Mouse (Mus musculus): Measurements from ENCODE around the gene Arhgef39.

The Arhgef39 gene

GRCm38 (mm10) chr4:43499407-43500333 is at the start of gene Arhgef39:
TSS of gene Arhgef39 (minus strand) at chr4:43499695.
- peak; percentile 96 for DNase-seq

- no peak for DNase-seq
These were observed 49.6 kb upstream of the Arhgef39 start for GRCm38 (mm10) chr4:43549055-43549454.

- no peak for DNase-seq
These were observed 47.7 kb upstream of the Arhgef39 start for GRCm38 (mm10) chr4:43547160-43547559.

- DNase-seq = no peak
These were observed 47.0 kb upstream of the Arhgef39 start for GRCm38 (mm10) chr4:43546375-43547047.

- DNase-seq = no peak
These were observed 42.5 kb upstream of the Arhgef39 start for GRCm38 (mm10) chr4:43542044-43542443.

GRCm38 (mm10) chr4:43536031-43536430 is 36.5 kb upstream of the Arhgef39 start:
- no peak for DNase-seq

- no peak for DNase-seq
These were observed 36.1 kb upstream of the Arhgef39 start for GRCm38 (mm10) chr4:43535628-43536027.

GRCm38 (mm10) chr4:43533270-43533669 is 33.8 kb upstream of the Arhgef39 start:
- DNase-seq = no peak

- DNase-seq = peak; percentile 82
These were observed 31.1 kb upstream of the Arhgef39 start for GRCm38 (mm10) chr4:43530581-43530980.

- DNase-seq = no peak
These were observed 30.6 kb upstream of the Arhgef39 start for GRCm38 (mm10) chr4:43530081-43530501.

GRCm38 (mm10) chr4:43528487-43528886 is 29.0 kb upstream of the Arhgef39 start:
- no peak for DNase-seq

GRCm38 (mm10) chr4:43527880-43528279 is 28.4 kb upstream of the Arhgef39 start:
- DNase-seq = no peak

- DNase-seq = peak; percentile 88
These were observed 20.5 kb upstream of the Arhgef39 start for GRCm38 (mm10) chr4:43519956-43520355.

- DNase-seq = peak; percentile 37
These were observed 20.1 kb upstream of the Arhgef39 start for GRCm38 (mm10) chr4:43519551-43519950.

- DNase-seq = no peak
These were observed 16.5 kb upstream of the Arhgef39 start for GRCm38 (mm10) chr4:43515764-43516708.

- no peak for DNase-seq
These were observed 14.3 kb upstream of the Arhgef39 start for GRCm38 (mm10) chr4:43513791-43514190.

- DNase-seq = no peak
These were observed 13.8 kb upstream of the Arhgef39 start for GRCm38 (mm10) chr4:43513300-43513699.

GRCm38 (mm10) chr4:43512653-43513052 is 13.2 kb upstream of the Arhgef39 start:
- DNase-seq = no peak

GRCm38 (mm10) chr4:43511675-43512454 is 12.4 kb upstream of the Arhgef39 start:
- no peak for DNase-seq

- DNase-seq = peak; percentile 35
These were observed 9.6 kb upstream of the Arhgef39 start for GRCm38 (mm10) chr4:43509109-43509508.

- peak; percentile 62 for DNase-seq
These were observed 9.1 kb upstream of the Arhgef39 start for GRCm38 (mm10) chr4:43508666-43508997.

Measured in embryo, embryonic 11 days (tissue).